Mouse (Mus musculus) megakaryocyte, embryonic 14.5 days (primary cell): ENCODE measurements around the gene Coro1b.

Experiments
- FLI1 ChIP-seq: IDR thresholded peaks from 2 replicates; pipeline ENCODE4 v1.6.1; 2012; ENCODE audit warnings: low read length, inconsistent platforms, mixed read lengths
- GATA1 ChIP-seq: IDR thresholded peaks from 3 replicates; pipeline ENCODE4 v1.6.1; 2012; ENCODE audit warnings: mixed read lengths, low read length, inconsistent platforms, borderline replicate concordance

DNA sequence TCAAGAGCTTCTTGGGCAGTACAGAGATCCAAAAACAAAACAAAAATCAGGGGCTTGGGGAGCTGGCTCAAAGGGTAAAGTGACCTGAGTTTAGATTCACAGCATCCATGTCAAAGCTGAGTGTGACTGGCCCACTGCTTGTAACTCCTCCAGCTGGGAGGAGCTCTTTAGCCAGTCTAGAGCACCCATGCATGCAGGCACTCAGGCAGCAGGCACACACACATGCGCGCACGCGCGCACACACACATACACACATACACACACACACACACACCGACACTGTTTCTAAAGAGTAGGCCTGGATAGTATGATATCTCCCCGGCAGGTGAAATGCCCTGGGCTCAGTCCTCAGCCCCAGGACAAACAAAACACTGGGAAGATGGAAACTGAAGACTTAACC is 31.4 kb upstream of the Coro1b start:
- TF ChIP-seq GATA1 (no peak), FLI1 (no peak)
